12 mouse cellular contexts compared by ENCODE assay signal in genomic region chr6:126599201-126599995, GRCm38 (mm10). TPM values are rescaled to one million over a fixed set of nuclear protein-coding genes. Genes with fewer than 3 reads are reported as not detected.
DNase-seq lines count a peak whose midpoint lies in the region; ATAC-seq and TF ChIP-seq lines count a peak whose summit lies in the region.
"Had no signal": no experiment of that assay in that cellular context is flagged by ENCODE, and none has a peak within 500 bp of the region (broad histone marks: within the 10 kb centered on the region; RNA-seq: fewer than 3 reads in every experiment).

No protein-coding gene starts in this region.

- no peak overlapping the region for H3K9ac ChIP-seq in heart, postnatal 0 days (replicated peaks; ENCODE audit: low read depth, low read length)
- no peak overlapping the region for H3K9ac ChIP-seq in midbrain, postnatal 0 days (replicated peaks; ENCODE audit: low read length, poor library complexity, severe bottlenecking)
- no peak overlapping the region for H3K9ac ChIP-seq in midbrain, embryonic 14.5 days (replicated peaks; ENCODE audit: low read length)
- H3K9ac ChIP-seq: midbrain, embryonic 13.5 days had no signal

- ATAC-seq in heart, postnatal 0 days (ENCODE audit: insufficient read depth, low read depth): no peak
- no peak for ATAC-seq in midbrain, postnatal 0 days (ENCODE audit: low FRiP score)
- ATAC-seq in midbrain, embryonic 14.5 days (ENCODE audit: low FRiP score, low TSS enrichment): no peak
- ATAC-seq: midbrain, embryonic 13.5 days had no signal

- no peak overlapping the region for H3K27ac ChIP-seq in heart, postnatal 0 days (ENCODE audit: low read depth)
- no peak overlapping the region for H3K27ac ChIP-seq in midbrain, postnatal 0 days (ENCODE audit: low read depth, low read length)
- H3K27ac ChIP-seq in midbrain, embryonic 14.5 days (replicated peaks; ENCODE audit: low read depth, low read length): no peak overlapping the region
- H3K27ac ChIP-seq in gastrocnemius, adult 2 months: no peak overlapping the region
- H3K27ac ChIP-seq: heart, embryonic 10.5 days; midbrain, embryonic 13.5 days had no signal

- no peak for TF ChIP-seq EP300 in heart, postnatal 0 days (IDR thresholded peaks at IDR 0.05; ENCODE audit: low read depth)

- peak; percentile 34 for TF ChIP-seq CTCF in heart, postnatal 0 days (IDR thresholded peaks at IDR 0.05; ENCODE audit: low read depth)
- TF ChIP-seq CTCF in midbrain, postnatal 0 days (IDR thresholded peaks at IDR 0.05): peak; percentile 46
- TF ChIP-seq CTCF in gastrocnemius, adult 2 months (IDR thresholded peaks at IDR 0.05): no peak; the same call in 1 of the 2 replicates

- intact Hi-C loops in heart, postnatal 25 days (cut with DNase I): no loop called here
- intact Hi-C loops in gastrocnemius, adult 2 months (cut with DNase I): no loop called here

- H3K4me1 ChIP-seq in heart, postnatal 0 days (ENCODE audit: control insufficient read depth, insufficient read depth): no peaks in the 10 kb centered on the region
- H3K4me1 ChIP-seq in midbrain, postnatal 0 days (ENCODE audit: insufficient read depth, low read length): no peaks in the 10 kb centered on the region
- H3K4me1 ChIP-seq in midbrain, embryonic 14.5 days (ENCODE audit: control insufficient read depth, insufficient read depth, low read length): no peaks in the 10 kb centered on the region
- H3K4me1 ChIP-seq: midbrain, embryonic 13.5 days had no signal

- 77% methylated on average over 3 of the region's 3 CpGs for WGBS in heart, postnatal 0 days
- WGBS in midbrain, postnatal 0 days: 88% methylated on average over 3 of the region's 3 CpGs
- 84% methylated on average over 3 of the region's 3 CpGs for WGBS in midbrain, embryonic 14.5 days

- H3K9me3 ChIP-seq in heart, postnatal 0 days (replicated peaks; ENCODE audit: control insufficient read depth, low read length): no peaks in the 10 kb centered on the region
- no peaks in the 10 kb centered on the region for H3K9me3 ChIP-seq in midbrain, postnatal 0 days (ENCODE audit: low read length)
- no peaks in the 10 kb centered on the region for H3K9me3 ChIP-seq in midbrain, embryonic 14.5 days (ENCODE audit: control insufficient read depth, low read length)
- H3K9me3 ChIP-seq: heart, embryonic 10.5 days; midbrain, embryonic 13.5 days had no signal

- no peak overlapping the region for H3K4me2 ChIP-seq in heart, postnatal 0 days (ENCODE audit: low read depth, low read length)
- H3K4me2 ChIP-seq in midbrain, postnatal 0 days (ENCODE audit: low read depth, low read length, poor library complexity, severe bottlenecking): no peak overlapping the region
- H3K4me2 ChIP-seq in midbrain, embryonic 14.5 days (ENCODE audit: low read length): no peak overlapping the region
- H3K4me2 ChIP-seq: midbrain, embryonic 13.5 days had no signal

- no peak overlapping the region for H3K4me3 ChIP-seq in heart, postnatal 0 days (ENCODE audit: low read depth, low read length)
- H3K4me3 ChIP-seq in midbrain, postnatal 0 days (ENCODE audit: low read depth, low read length): no peak overlapping the region
- H3K4me3 ChIP-seq in midbrain, embryonic 14.5 days (replicated peaks; ENCODE audit: low read depth, low read length): no peak overlapping the region
- no peak overlapping the region for H3K4me3 ChIP-seq in gastrocnemius, adult 2 months
- H3K4me3 ChIP-seq: heart, embryonic 10.5 days; midbrain, embryonic 13.5 days had no signal

- no peaks in the 10 kb centered on the region for H3K36me3 ChIP-seq in heart, postnatal 0 days (replicated peaks; ENCODE audit: control insufficient read depth, insufficient read depth, low read length)
- no peaks in the 10 kb centered on the region for H3K36me3 ChIP-seq in midbrain, postnatal 0 days (ENCODE audit: insufficient read depth, low read length)
- no peaks in the 10 kb centered on the region for H3K36me3 ChIP-seq in midbrain, embryonic 14.5 days (ENCODE audit: control insufficient read depth, insufficient read depth, low read length)
- H3K36me3 ChIP-seq: heart, embryonic 10.5 days; midbrain, embryonic 13.5 days had no signal

- H3K27me3 ChIP-seq in heart, postnatal 0 days (ENCODE audit: control insufficient read depth, insufficient read depth, low read length): 0 out of 2 replicates have a peak, but pooled peaks cover 2% of the 10 kb centered on the region
- H3K27me3 ChIP-seq in midbrain, postnatal 0 days (ENCODE audit: insufficient read depth, low read length): no peaks in the 10 kb centered on the region
- no peaks in the 10 kb centered on the region for H3K27me3 ChIP-seq in midbrain, embryonic 14.5 days (ENCODE audit: control insufficient read depth, insufficient read depth, low read length)
- H3K27me3 ChIP-seq: midbrain, embryonic 13.5 days had no signal

- DNase-seq in heart, postnatal 0 days (ENCODE audit: low spot score): no peak
- no peak for DNase-seq in heart, postnatal 25 days (ENCODE audit: low spot score)
- no peak for DNase-seq in midbrain, postnatal 0 days (ENCODE audit: low spot score)
- DNase-seq in midbrain, embryonic 14.5 days: no peak
- peak; percentile 86 to 87 for DNase-seq in cerebellum, postnatal 14 days
- peak; percentile 22 for DNase-seq in right cerebral cortex, postnatal 4 days
- DNase-seq in ovary, postnatal 36 days (ENCODE audit: low spot score): no peak
- DNase-seq in gastrocnemius, adult 2 months: no peak
- DNase-seq: liver; thymus, adult 2 months had no signal

RNA-seq across cellular contexts. Expression of gene Kcna1, which starts 46.8 kb away (rescaled TPM):
- not detected in 2 replicates for total RNA-seq in heart, postnatal 0 days (2014; rRNA removed; ENCODE audit: low replicate concordance)
- polyA plus RNA-seq in heart, postnatal 0 days (2015; fragmentation: Nextera tagmentation; extraction: Ambion mirVana): 0.04 and 0.07 TPM in 2 replicates
- 1 to 10 TPM; 2.5 to 3.2 TPM for total RNA-seq in heart, postnatal 25 days (2021)
- 2.1 and 4.2 TPM in 2 replicates for total RNA-seq in midbrain, postnatal 0 days (2014; rRNA removed)
- 2.0 and 2.2 TPM in 2 replicates for polyA plus RNA-seq in midbrain, postnatal 0 days (2015; fragmentation: Nextera tagmentation; extraction: Ambion mirVana)
- 0.95 and 1.8 TPM in 2 replicates for polyA plus RNA-seq in midbrain, embryonic 14.5 days (2014; fragmentation: Nextera tagmentation; extraction: Ambion mirVana)
- 1 to 10 TPM; 1.0 to 1.4 TPM for total RNA-seq in gastrocnemius, adult 2 months (2021)

Comparison
In these comparisons a context has a peak if more than half of its experiments do, and no peak if none do; other contexts are left out.
1. DNase-seq: peak in cerebellum, postnatal 14 days (2 of 2) and right cerebral cortex, postnatal 4 days (single experiment); none in heart, postnatal 0 days (single experiment), heart, postnatal 25 days (single experiment), midbrain, postnatal 0 days (single experiment), midbrain, embryonic 14.5 days (single experiment), ovary, postnatal 36 days (single experiment) and gastrocnemius, adult 2 months (single experiment).